Mouse (Mus musculus): ENCODE measurements around the gene Syt3. TPM values are rescaled to one million over a fixed set of nuclear protein-coding genes. Genes with fewer than 3 reads are reported as not detected.

Syt3 gene
- total RNA-seq, 2 experiments from 2014 or later = 0.34 to 0.49 TPM

DNA sequence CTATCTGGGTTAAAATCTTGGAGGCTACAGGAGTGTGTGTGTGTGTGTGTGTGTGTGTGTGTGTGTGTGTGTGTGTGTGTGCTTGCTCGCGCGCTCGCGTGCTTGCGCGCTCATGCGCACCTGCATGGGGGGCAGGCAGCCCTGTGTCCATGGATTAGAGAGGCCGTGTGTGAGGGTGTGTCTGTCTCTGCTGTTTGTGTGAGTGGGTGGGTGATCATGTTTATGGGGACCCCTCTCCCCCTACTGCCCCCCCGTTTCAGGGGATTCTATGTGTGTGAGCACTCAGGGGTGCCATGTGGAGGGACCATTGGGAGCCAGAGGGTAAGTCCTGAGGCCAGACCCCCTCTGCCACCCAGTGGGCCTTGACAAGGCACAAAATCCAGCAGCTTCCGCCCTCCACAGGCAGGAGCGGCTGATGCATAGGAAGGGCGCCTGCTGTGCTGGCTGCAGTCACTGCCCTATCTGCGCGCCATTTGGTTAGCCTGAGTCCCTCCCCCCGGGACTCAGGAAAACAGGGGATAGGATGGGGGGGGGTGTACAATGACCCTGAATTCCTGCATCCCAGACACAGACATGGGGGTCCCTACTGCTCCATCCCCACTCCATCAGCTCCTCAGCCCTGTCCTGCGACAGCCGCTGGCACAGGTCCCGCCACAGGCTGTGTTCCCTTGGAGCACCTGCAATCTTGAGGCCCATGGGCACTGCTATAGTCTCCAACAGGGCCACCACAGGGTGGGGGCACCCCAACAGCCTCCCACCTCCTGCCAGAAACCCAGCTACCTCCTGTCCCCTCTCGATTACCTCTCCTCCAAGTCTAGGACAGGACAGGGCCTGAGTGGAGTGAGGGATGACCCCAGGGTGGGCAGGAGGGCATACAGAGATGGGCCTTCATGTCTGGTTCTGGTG lies 59.6 kb downstream of the Syt3 start:
- DNase-seq (ENCODE audit: low spot score in 2 of 2) = no peak

GRCm38 (mm10) chr7:44444886-44445527 lies 61.1 kb downstream of the Syt3 start:
- DNase-seq (ENCODE audit: low spot score in 2 of 2) = no peak

DNA sequence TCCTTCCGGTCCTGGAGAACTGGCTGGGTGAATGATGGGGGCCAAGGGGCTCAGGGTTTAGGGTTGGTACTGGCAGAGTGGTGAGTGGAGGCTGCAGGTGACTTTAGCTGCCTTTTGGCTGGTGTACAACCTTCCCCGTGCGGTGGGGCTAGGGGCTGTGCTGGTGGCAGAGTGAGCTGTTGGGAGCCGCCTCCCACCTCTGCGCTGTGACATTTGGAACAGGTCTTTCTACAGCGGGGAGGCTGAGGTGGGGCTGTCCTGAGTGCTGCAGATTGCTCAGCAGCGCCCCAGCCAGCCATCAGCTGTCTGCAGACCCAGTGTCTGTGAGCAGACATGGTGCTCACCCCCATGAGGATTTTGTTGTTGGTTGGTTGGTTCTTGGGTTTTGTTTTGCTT lies 61.6 kb downstream of the Syt3 start:
- DNase-seq (ENCODE audit: low spot score in 2 of 2) = no peak

DNA sequence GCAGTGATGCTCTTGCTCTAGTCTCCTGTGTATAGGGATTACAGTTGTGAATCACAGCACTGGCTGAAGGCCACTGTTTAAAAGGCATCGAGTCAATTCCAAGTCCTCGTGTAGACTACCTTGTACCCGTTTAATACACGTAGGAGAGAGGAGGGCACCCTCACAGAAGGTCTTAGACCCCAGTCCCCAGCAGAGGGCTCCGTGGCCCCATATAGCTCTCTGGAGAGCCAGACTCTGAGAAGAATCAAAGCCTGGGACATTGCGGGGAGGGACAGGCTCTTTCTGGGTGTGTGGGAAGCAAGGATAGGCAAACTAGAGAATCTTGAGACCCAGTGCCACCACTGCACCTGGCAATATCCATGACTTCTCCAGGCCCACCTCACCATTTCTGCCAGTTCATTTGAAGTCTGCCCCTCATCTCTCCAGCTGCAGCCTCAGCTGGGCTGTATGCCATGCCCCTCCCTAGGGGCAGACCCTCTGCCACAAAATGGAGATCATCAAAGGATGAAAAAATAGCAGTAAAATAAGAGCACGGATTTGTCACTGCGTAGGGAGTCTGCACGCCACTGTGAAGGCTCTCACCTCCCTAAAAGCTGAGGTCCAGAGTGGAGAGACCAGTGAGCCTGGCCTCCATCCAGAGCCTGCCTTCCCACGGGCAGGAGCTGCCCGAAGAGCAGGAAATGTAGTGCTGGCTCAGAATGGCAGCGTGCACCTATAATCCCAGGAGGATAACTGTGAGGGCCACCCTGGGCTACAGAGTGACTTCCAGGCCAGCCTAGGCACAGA lies 62.4 kb downstream of the Syt3 start:
- no peak for DNase-seq (ENCODE audit: low spot score in 2 of 2)

Other genes with a start within 250 kb of the Syt3 start
- gene Klk1b16, start 247.3 kb upstream of the Syt3 start, total RNA-seq (2021) = not detected
- not detected for gene Klk1b24, start 195.9 kb upstream of the Syt3 start, total RNA-seq (2021)
- gene Klk1b3, start 185.9 kb upstream of the Syt3 start, total RNA-seq (2021) = not detected
- not detected for gene Klk1b4, start 176.7 kb upstream of the Syt3 start, total RNA-seq (2021)
- gene Klk1b5, start 168.2 kb upstream of the Syt3 start, total RNA-seq (2021) = not detected
- gene Klk1, start 158.7 kb upstream of the Syt3 start, total RNA-seq (2021) = not detected
- gene Gm36864, start 147.9 kb upstream of the Syt3 start, total RNA-seq (2021) = not detected
- under 1 TPM; 0.26 to 0.32 TPM for gene 1700028J19Rik, start 137.4 kb upstream of the Syt3 start, total RNA-seq (2021)
- gene 2410002F23Rik, start 137.4 kb upstream of the Syt3 start, total RNA-seq (2021) = 10 to 100 TPM; 47.7 to 72.0 TPM
- not detected for gene Acp4, start 126.7 kb upstream of the Syt3 start, total RNA-seq (2021)
- not detected for gene Gm15517, start 122.7 kb upstream of the Syt3 start, total RNA-seq (2021)
- gene Clec11a, start 77.2 kb upstream of the Syt3 start, total RNA-seq (2021) = 1 to 10 TPM; 3.9 to 4.7 TPM
- gene Shank1, start 73.8 kb upstream of the Syt3 start, total RNA-seq (2021) = 1 to 10 TPM; 3.0 to 3.5 TPM
- not detected for gene 1700008O03Rik, start 1.7 kb downstream of the Syt3 start, total RNA-seq (2021)
- 1 to 10 TPM; 4.0 to 4.2 TPM for gene Lrrc4b, start 44.9 kb downstream of the Syt3 start, total RNA-seq (2021)
- gene Aspdh, start 81.3 kb downstream of the Syt3 start, total RNA-seq (2021) = not detected
- 10 to 100 TPM; 67.2 to 77.6 TPM for gene Josd2, start 83.9 kb downstream of the Syt3 start, total RNA-seq (2021)
- gene Emc10, start 112.4 kb downstream of the Syt3 start, total RNA-seq (2021) = 10 to 100 TPM; 60.1 to 65.3 TPM
- gene Fam71e1, start 112.5 kb downstream of the Syt3 start, total RNA-seq (2021) = 1 to 10 TPM; 6.2 to 6.8 TPM
- gene Mybpc2, start 140.6 kb downstream of the Syt3 start, total RNA-seq (2021) = 100 to 1,000 TPM; 438 to 552 TPM
- under 1 TPM; 0.26 to 0.27 TPM for gene Spib, start 148.0 kb downstream of the Syt3 start, total RNA-seq (2021)
- gene Pold1, start 164.7 kb downstream of the Syt3 start, total RNA-seq (2021) = 10 to 100 TPM; 32.0 to 35.2 TPM
- 10 to 100 TPM; 38.3 to 45.3 TPM for gene Nr1h2, start 169.8 kb downstream of the Syt3 start, total RNA-seq (2021)
- gene Napsa, start 188.3 kb downstream of the Syt3 start, total RNA-seq (2021) = under 1 TPM; 0.65 to 0.81 TPM
- 1 to 10 TPM in 1 of 2 experiments, under 1 TPM in 1; 0.91 to 1.1 TPM for gene Kcnc3, start 206.6 kb downstream of the Syt3 start, total RNA-seq (2021)